Mouse (Mus musculus) E14TG2a.4 (cell line): ENCODE measurements at regions not wholly inside any gene's neighbourhood (a gene's known extent, or its start where the extent isn't known, plus 50 kb on each side); places are given as distances from the start of the nearest gene placed in this dataset.

ENCODE experiments used
- CTCF ChIP-seq: conservative IDR thresholded peaks from 2 replicates; pipeline ENCODE4 v1.5.1; 2014; ENCODE audit warnings: low read length
- POU5F1 ChIP-seq: IDR thresholded peaks from 2 replicates; pipeline ENCODE4 v1.6.1; 2014; ENCODE audit warnings: low read length, borderline replicate concordance

DNA sequence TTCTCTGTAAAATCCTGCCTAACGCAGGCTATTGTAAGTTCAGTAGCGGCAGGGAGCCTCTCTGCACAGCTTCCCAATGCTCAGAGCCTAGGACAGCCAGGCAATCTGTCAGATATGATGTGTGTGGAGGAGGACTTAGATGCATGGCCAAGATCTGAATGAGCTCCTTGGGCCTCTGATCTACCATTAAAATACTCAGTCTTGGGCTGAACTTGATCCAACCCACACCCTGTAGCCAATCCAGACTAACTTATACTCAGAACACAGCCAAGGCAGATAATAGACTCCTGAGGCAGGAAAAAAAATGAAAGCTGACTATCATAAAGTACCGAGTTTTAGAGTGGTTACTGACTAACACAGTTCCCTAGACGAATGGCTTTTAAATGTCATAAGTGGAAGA lies 165.4 kb upstream of the Zfp618 start:
- TF ChIP-seq CTCF (no peak), POU5F1 (no peak)
